Mouse (Mus musculus) Patski (cell line): ENCODE data around the gene Prkg2. TPM values are rescaled to one million over a fixed set of nuclear protein-coding genes. Genes with fewer than 3 reads are reported as not detected.

ENCODE experiments used
- ATAC-seq: fragments of 100-300 bp; one replicate; pipeline ENCODE4 v1.8.0; 2021
- CTCF ChIA-PET: fragments of 350-600 bp; sonication (Branson Sonifier 250); formaldehyde crosslinking; loops from one replicate; lab custom pipeline; 2022; ENCODE audit warnings: inconsistent platforms; lab: Charles Lee
- POLR2A ChIA-PET: fragments of 350-600 bp; sonication (Branson Sonifier 250); formaldehyde crosslinking; loops from one replicate; lab custom pipeline; 2022; ENCODE audit warnings: antibody characterized with exemption, inconsistent platforms; lab: Charles Lee
- DNase-seq: peaks from one replicate; pipeline ENCODE4 v3.0.0-alpha.2; 2011; ENCODE audit warnings: low read depth, low spot score
- H3K27me3 ChIP-seq: fragments of 371-371 bp; one replicate; pipeline ENCODE4 v1.5.1; 2021
- CTCF ChIP-seq: fragments of 100-300 bp; IDR thresholded peaks from one replicate; pipeline ENCODE4 v1.5.1; 2021
- in situ Hi-C: fragments of 300-500 bp; cut with MboI; formaldehyde crosslinking; loops from 3 replicates; pipeline ENCODE4 v1.11.1; 2018; ENCODE audit warnings: low pct_unique_long_range_greater_than_20kb, mixed read lengths
- polyA plus RNA-seq: library from polyadenylated mRNA; unstranded; gene quantifications from one replicate; pipeline ENCODE4 v1.2.3, GENCODE M21; 2021

Gene Prkg2
- polyA plus RNA-seq, 1 experiment from 2014 or later, result 7.6 TPM

- TF ChIP-seq CTCF, result no peak
- H3K27me3 ChIP-seq, result no peaks in the 10 kb centered on the region
- peak; percentile 35 for DNase-seq
- ChIA-PET POLR2A (no interaction called here), CTCF (no interaction called here)
- peak; percentile 62 for ATAC-seq
- in situ Hi-C loops, result no loop called here
These were observed 86.6 kb downstream of the Prkg2 start for GRCm38 (mm10) chr5:98950495-98951092.

- ChIA-PET POLR2A (no interaction called here), CTCF (interaction anchor here (1.5 to 1.6 kb wide), 2 partner anchors 9 to 48 kb away, joined by 6 read pairs; no protein-coding TSS in a partner anchor)
- no peaks in the 10 kb centered on the region for H3K27me3 ChIP-seq
- no peak for TF ChIP-seq CTCF
- DNase-seq (no peak), ATAC-seq (no peak)
- in situ Hi-C loops, result no loop called here
These were observed 87.4 kb downstream of the Prkg2 start for GRCm38 (mm10) chr5:98949784-98950183.

- DNase-seq (no peak), ATAC-seq (no peak)
- in situ Hi-C loops, result no loop called here
- ChIA-PET POLR2A (interaction anchor here (0.9 kb wide), 1 partner anchor 11 kb away, joined by 3 read pairs; no protein-coding TSS in a partner anchor), CTCF (interaction anchor here (1.0 to 1.6 kb wide), 2 partner anchors 11 to 21 kb away, joined by 3 to 5 read pairs; no protein-coding TSS in a partner anchor)
- TF ChIP-seq CTCF, result no peak
- H3K27me3 ChIP-seq, result no peaks in the 10 kb centered on the region
These were observed 90.5 kb downstream of the Prkg2 start for GRCm38 (mm10) chr5:98946656-98947055.

GRCm38 (mm10) chr5:98946117-98946620 is 91.0 kb downstream of the Prkg2 start:
- no peak for DNase-seq
- no peak for TF ChIP-seq CTCF
- POLR2A ChIA-PET, result interaction anchor here (0.8 kb wide), 1 partner anchor 182 kb away, joined by 3 read pairs; no protein-coding TSS in a partner anchor
- H3K27me3 ChIP-seq, result no peaks in the 10 kb centered on the region
- CTCF ChIA-PET, result interaction anchor here (1.6 kb wide), 1 partner anchor 21 kb away, joined by 5 read pairs; no protein-coding TSS in a partner anchor
- in situ Hi-C loops, result no loop called here
- no peak for ATAC-seq

GRCm38 (mm10) chr5:98943776-98944175 is 93.4 kb downstream of the Prkg2 start:
- peak; percentile 9 for TF ChIP-seq CTCF
- ATAC-seq (peak; percentile 100), DNase-seq (peak; percentile 90)
- no peaks in the 10 kb centered on the region for H3K27me3 ChIP-seq
- in situ Hi-C loops, result no loop called here
- ChIA-PET CTCF (no interaction called here), POLR2A (interaction anchor here (0.7 kb wide), 1 partner anchor 62 kb away, joined by 3 read pairs; no protein-coding TSS in a partner anchor)

- ChIA-PET POLR2A (no interaction called here), CTCF (interaction anchor here (1.2 to 1.8 kb wide), 2 partner anchors 17 to 38 kb away, joined by 3 to 4 read pairs; no protein-coding TSS in a partner anchor)
These were observed 96.4 kb downstream of the Prkg2 start for GRCm38 (mm10) chr5:98940731-98941130.

GRCm38 (mm10) chr5:98939631-98940208 is 97.4 kb downstream of the Prkg2 start:
- POLR2A ChIA-PET, result no interaction called here
- TF ChIP-seq CTCF, result no peak
- CTCF ChIA-PET, result interaction anchor here (1.2 to 1.8 kb wide), 3 partner anchors 18 to 203 kb away, joined by 3 to 4 read pairs (median 3); no protein-coding TSS in a partner anchor
- in situ Hi-C loops, result no loop called here
- DNase-seq (no peak), ATAC-seq (no peak)
- no peaks in the 10 kb centered on the region for H3K27me3 ChIP-seq

More at GRCm38 (mm10) chr5:98940731-98941130, 96.4 kb downstream of the Prkg2 start:
- TF ChIP-seq CTCF, result no peak
- DNase-seq (no peak), ATAC-seq (no peak)
- in situ Hi-C loops, result no loop called here
- no peaks in the 10 kb centered on the region for H3K27me3 ChIP-seq

- DNase-seq (no peak), ATAC-seq (no peak)
- CTCF ChIA-PET, result interaction anchor here (1.4 kb wide), 1 partner anchor 203 kb away, joined by 3 read pairs; no protein-coding TSS in a partner anchor
- TF ChIP-seq CTCF, result no peak
- in situ Hi-C loops, result no loop called here
- POLR2A ChIA-PET, result interaction anchor here (0.8 kb wide), 1 partner anchor 10 kb away, joined by 3 read pairs; no protein-coding TSS in a partner anchor
- no peaks in the 10 kb centered on the region for H3K27me3 ChIP-seq
These were observed 98.0 kb downstream of the Prkg2 start for GRCm38 (mm10) chr5:98939116-98939515.

GRCm38 (mm10) chr5:98937879-98938278 is 99.3 kb downstream of the Prkg2 start:
- CTCF ChIA-PET, result no interaction called here
- POLR2A ChIA-PET, result interaction anchor here (0.5 to 0.7 kb wide), 2 partner anchors 18 to 379 kb away, joined by 3 read pairs; no protein-coding TSS in a partner anchor
- ATAC-seq (no peak), DNase-seq (no peak)
- no peaks in the 10 kb centered on the region for H3K27me3 ChIP-seq
- TF ChIP-seq CTCF, result no peak
- in situ Hi-C loops, result no loop called here

- H3K27me3 ChIP-seq, result no peaks in the 10 kb centered on the region
- ATAC-seq (no peak), DNase-seq (no peak)
- no peak for TF ChIP-seq CTCF
- ChIA-PET POLR2A (no interaction called here), CTCF (no interaction called here)
- in situ Hi-C loops, result no loop called here
These were observed 100.5 kb downstream of the Prkg2 start for GRCm38 (mm10) chr5:98936650-98937049.
